Mouse (Mus musculus): ENCODE measurements around the gene Tmem102.

Tmem102 gene

GRCm38 (mm10) chr11:69818871-69819270 lies 13.4 kb upstream of the Tmem102 start:
- DNase-seq = no peak

GRCm38 (mm10) chr11:69818365-69818764 lies 12.9 kb upstream of the Tmem102 start, which contains the start of gene Spem2:
Spem2 (minus strand) TSS chr11:69818465.
- DNase-seq = no peak

- no peak for DNase-seq
Observed at GRCm38 (mm10) chr11:69816520-69816919, 11.1 kb upstream of the Tmem102 start.

GRCm38 (mm10) chr11:69815155-69815554 lies 9.7 kb upstream of the Tmem102 start, which contains the start of gene Gm39566:
Gm39566 (minus strand) TSS chr11:69815298.
- no peak for DNase-seq

- DNase-seq = no peak
Observed at GRCm38 (mm10) chr11:69810280-69810679, 4.9 kb upstream of the Tmem102 start.

GRCm38 (mm10) chr11:69807641-69808040 lies 2.2 kb upstream of the Tmem102 start:
- no peak for DNase-seq

- no peak for DNase-seq
Observed at GRCm38 (mm10) chr11:69806378-69806777, 954 bp upstream of the Tmem102 start.

GRCm38 (mm10) chr11:69804652-69804940 lies 828 bp downstream of the Tmem102 start:
- peak; percentile 37 to 60 for DNase-seq

- peak; percentile 83 to 90 for DNase-seq
Observed at GRCm38 (mm10) chr11:69803786-69804651, 1.4 kb downstream of the Tmem102 start.

- DNase-seq = no peak
Observed at GRCm38 (mm10) chr11:69803328-69803727, 2.1 kb downstream of the Tmem102 start.

- peak; percentile 91 to 93 for DNase-seq
Observed at GRCm38 (mm10) chr11:69802648-69803105, 2.7 kb downstream of the Tmem102 start.

GRCm38 (mm10) chr11:69801379-69801977 lies 3.9 kb downstream of the Tmem102 start, which contains the start of gene Fgf11:
Fgf11 (minus strand) TSS chr11:69801857.
- DNase-seq = peak; percentile 28 to 52

- DNase-seq = peak; percentile 86 to 91
Observed at GRCm38 (mm10) chr11:69800392-69801197, 4.8 kb downstream of the Tmem102 start.

- DNase-seq = peak; percentile 43 to 64
Observed at GRCm38 (mm10) chr11:69800138-69800391, 5.4 kb downstream of the Tmem102 start.

GRCm38 (mm10) chr11:69799394-69800137 lies 5.9 kb downstream of the Tmem102 start:
- peak in 1 of 2 experiments; percentile 48 for DNase-seq

GRCm38 (mm10) chr11:69797924-69798323 lies 7.5 kb downstream of the Tmem102 start:
- DNase-seq = no peak

- no peak for DNase-seq
Observed at GRCm38 (mm10) chr11:69795983-69796435, 9.4 kb downstream of the Tmem102 start.

GRCm38 (mm10) chr11:69795168-69795982 lies 10.0 kb downstream of the Tmem102 start, which contains the start of gene Chrnb1:
Chrnb1 (minus strand) TSS chr11:69795943.
- DNase-seq = peak; percentile 94 to 97

- DNase-seq = no peak
Observed at GRCm38 (mm10) chr11:69793429-69793828, 12.0 kb downstream of the Tmem102 start.

- no peak for DNase-seq
Observed at GRCm38 (mm10) chr11:69791420-69791819, 14.0 kb downstream of the Tmem102 start.

- DNase-seq = no peak
Observed at GRCm38 (mm10) chr11:69789431-69789830, 16.0 kb downstream of the Tmem102 start.

Data from kidney, postnatal 4 days (tissue).